Mouse (Mus musculus) stomach, adult 2 months (tissue): Measurements from ENCODE around the gene Paqr7. TPM values are rescaled to one million over a fixed set of nuclear protein-coding genes. Genes with fewer than 3 reads are reported as not detected.

Experiments used
- polyA plus RNA-seq: library from polyadenylated mRNA; depleted of rRNA; stranded (reverse); fragments of >200 nt; gene quantifications from 2 replicates; pipeline ENCODE4 v1.2.3, GENCODE M21; 2012; rRNA removed

Gene Paqr7
- 57.5 and 68.1 TPM in 2 replicates for polyA plus RNA-seq

DNA sequence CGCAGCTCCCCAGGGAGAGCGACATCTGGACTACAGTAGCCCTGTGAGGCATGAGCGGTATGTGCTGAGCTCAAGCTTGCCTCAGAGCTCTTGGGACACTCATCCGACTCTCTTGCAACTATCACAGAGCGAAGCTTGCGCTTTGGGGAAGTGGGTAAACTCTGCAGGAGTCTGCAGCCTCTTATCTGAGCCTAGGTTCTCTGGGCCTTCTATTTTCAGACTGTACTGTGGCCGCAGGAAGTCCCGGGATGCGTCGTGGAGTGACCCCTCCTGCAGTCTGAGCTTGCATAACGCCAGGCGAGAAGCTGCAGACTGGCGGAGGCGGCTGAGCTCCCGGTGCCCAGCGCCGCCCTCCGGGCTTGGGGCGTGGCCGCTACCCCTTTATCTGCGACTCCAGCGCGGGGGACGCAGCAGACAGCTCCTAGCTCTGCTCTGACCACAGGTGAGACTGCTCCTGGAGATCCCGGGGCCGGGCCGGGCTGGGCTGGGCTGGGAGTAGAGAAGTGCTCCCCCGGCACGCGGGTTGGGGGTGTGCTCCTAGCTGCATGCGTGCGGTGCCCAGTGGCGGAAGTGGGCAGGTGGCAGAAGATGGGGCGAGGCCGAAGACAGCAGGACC, at the start of gene Paqr7:
Gene Paqr7, plus strand, starts transcription at position 103 of the 616 bp plus-strand sequence.

DNA sequence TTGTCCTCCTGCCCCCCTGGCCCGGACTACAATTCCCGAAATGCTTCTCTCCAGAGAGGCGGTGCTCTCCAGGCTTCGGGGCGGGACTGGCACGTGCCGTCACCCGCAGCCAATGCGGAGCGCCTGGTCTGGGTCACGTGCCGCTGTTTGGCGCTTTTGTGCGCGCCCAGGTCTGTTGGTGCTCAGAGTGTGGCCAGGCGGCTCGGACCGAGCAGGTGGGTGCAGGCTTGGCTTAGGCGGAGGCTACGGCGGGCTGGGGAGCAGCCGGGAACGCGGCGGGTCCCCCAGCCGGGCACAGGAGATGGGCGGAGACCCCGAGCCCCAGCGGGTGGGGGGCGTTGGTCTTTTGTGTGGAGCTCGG, 28.3 kb upstream of the Paqr7 start, which contains the start of gene Stmn1:
Gene Stmn1, plus strand, starts transcription at position 106 of the 361 bp plus-strand sequence.

DNA sequence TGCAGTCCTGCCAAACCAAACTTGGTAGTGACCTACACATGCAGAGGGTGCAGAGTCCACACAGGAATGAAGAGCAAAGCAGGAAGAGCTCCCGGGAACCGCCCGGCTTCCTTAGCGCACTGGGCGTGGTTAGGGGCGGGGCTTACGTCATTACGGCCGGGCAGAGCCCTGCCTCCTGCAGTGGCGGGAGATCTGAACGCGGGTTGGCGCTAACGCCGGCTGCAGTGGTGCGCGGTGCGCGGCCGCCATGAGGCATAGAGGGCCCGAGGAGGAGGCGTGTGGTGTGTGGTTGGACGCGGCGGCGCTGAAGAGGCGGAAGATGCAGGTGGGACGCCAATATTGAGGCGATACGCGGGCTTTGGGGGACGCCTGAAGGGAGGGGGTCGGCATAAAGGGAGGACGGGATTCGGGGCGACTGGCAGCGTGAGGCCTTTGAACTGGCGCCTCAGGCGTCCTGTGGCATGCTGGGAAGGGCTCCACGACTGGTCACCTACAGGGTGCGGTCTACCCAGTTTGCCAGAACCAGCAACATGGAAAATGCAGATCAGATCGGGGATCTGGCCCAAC, 14.4 kb downstream of the Paqr7 start, which contains the start of gene Aunip:
Gene Aunip, plus strand, starts transcription at position 155 of the 567 bp plus-strand sequence.

DNA sequence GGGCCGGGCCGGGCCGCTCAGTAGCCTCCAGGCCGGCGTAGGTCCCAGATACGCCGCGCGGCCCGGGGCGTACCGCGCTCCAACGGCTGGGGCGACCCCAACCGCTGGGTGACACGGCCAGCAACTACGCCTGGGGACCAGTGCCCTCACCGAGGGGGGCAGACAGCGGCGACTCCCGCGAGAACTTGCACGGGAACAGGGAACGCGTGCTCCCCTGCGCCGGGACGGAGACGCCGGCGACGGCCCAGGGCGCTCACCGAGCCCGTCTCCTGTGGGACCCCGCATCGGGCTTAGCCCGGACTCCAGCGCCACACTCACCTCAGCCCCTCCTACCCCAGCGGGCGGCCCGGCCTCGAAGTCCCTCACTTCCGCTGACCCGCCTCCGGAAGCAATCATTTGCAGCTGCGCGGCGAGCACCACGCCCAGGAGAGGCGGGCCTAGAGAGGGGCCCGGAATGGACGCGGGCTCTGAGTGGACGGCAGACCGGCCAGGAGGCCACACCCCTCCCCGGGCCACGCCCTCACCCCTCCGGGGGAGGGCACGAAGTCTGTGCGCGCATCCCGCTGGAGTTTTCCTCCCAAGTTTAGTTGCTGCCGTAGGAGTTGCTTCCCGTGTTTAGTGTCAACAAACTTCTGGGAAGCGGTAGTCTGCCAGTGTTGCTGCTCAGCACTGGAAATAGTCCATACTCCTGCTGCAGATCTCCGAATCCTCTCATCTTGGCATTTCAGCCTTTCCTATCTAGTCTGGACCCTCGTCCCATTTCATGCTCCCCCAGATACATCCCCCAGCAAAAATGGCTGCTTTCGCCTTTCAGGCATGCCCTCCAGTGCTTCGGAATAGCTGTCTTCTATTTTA, 38.7 kb downstream of the Paqr7 start, which contains the start of gene Mtfr1l:
Gene Mtfr1l, minus strand, starts transcription at position 456 of the 855 bp plus-strand sequence.

DNA sequence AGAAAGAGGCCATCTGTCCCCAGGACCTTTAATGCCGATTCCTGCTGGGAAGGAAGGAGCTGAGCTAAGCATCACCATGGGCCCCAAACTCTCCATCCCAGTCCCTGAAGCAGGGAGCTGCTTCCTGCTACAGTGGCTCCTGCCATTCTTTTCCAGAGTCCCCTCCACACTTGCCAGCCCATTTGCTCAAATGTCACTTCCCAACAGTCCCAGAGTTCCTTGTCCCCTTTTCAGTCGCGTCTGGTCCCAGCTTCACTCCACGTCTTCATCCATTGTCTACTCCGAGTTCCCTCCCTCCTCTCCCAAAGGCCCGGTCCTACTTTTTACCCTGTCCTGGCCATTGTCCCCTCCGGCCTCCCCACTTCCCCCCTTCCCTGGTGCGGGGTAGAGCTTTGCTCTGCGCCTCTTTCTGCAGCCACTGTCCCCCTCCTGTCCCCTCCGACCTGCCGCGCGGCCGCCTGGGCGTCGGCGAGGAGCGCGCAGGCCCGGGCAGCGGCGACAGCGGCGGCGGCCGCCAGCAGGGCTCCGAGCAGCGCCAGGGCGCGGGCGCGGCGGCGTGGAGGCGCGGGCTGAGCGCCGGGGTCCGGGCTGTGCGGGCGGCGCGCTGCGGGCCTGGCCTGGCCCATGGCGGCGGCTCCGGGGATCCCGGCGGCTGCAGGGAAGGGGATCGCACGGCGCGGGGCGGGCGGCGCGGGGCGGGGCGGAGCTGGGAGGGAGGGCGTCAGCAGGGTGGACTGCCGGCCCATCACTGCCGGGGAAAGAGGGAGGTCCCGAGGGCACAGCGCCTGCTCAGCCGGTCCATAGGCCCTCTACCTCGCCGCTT, 55.2 kb downstream of the Paqr7 start, which contains the start of gene Selenon:
Gene Selenon, minus strand, starts transcription at position 673 of the 823 bp plus-strand sequence.

Other genes starting within 250 kb of the Paqr7 start
- 0.14 TPM in 1 of 2 replicates, not detected in the other for gene Gm30191, start 249.8 kb upstream of the Paqr7 start, polyA plus RNA-seq
- 6.7 and 9.4 TPM in 2 replicates for gene Grrp1, start 242.6 kb upstream of the Paqr7 start, polyA plus RNA-seq
- 0.56 and 0.67 TPM in 2 replicates for gene Pdik1l, start 208.8 kb upstream of the Paqr7 start, polyA plus RNA-seq
- gene Trim63, start 181.6 kb upstream of the Paqr7 start, polyA plus RNA-seq, result 0.21 and 0.28 TPM in 2 replicates
- 0.16 TPM in 1 of 2 replicates, not detected in the other for gene Slc30a2, start 153.5 kb upstream of the Paqr7 start, polyA plus RNA-seq
- 1.4 and 1.7 TPM in 2 replicates for gene Extl1, start 112.8 kb upstream of the Paqr7 start, polyA plus RNA-seq
- gene Pafah2, start 100.4 kb upstream of the Paqr7 start, polyA plus RNA-seq, result 28.6 and 33.4 TPM in 2 replicates
- gene Stmn1, start 28.4 kb upstream of the Paqr7 start, polyA plus RNA-seq, result 6.2 TPM in 2 replicates
- 0.09 and 0.17 TPM in 2 replicates for gene Aunip, start 14.3 kb downstream of the Paqr7 start, polyA plus RNA-seq
- gene Mtfr1l, start 38.7 kb downstream of the Paqr7 start, polyA plus RNA-seq, result 22.1 and 23.9 TPM in 2 replicates
- 7.9 and 8.3 TPM in 2 replicates for gene Selenon, start 55.5 kb downstream of the Paqr7 start, polyA plus RNA-seq
- 2.3 and 3.2 TPM in 2 replicates for gene Man1c1, start 207.6 kb downstream of the Paqr7 start, polyA plus RNA-seq